Mouse (Mus musculus): ENCODE measurements at regions not wholly inside any gene's neighbourhood (a gene's known extent, or its start where the extent isn't known, plus 50 kb on each side); places are given as distances from the start of the nearest gene placed in this dataset.

DNA sequence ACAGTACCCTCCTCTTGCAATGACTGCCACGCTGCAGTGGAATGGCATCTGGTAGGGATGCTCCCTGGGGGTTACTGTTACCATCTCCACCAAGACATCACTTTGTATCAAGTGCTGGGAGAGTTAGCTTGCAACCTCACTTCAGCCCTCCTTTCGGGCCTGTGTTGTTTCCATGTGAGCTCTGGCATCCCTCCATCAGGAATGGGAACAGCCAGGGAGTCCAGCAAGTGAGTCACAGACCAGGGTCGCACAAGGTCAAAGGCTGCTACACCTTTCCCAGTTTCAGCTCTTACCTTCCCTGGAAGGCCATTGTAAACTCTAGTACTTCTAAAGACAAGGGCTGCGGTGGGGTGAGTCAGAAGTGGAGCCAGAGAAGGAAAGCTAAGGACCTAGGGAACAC, 302.3 kb upstream of the Klf3 start:
- no peak for DNase-seq

DNA sequence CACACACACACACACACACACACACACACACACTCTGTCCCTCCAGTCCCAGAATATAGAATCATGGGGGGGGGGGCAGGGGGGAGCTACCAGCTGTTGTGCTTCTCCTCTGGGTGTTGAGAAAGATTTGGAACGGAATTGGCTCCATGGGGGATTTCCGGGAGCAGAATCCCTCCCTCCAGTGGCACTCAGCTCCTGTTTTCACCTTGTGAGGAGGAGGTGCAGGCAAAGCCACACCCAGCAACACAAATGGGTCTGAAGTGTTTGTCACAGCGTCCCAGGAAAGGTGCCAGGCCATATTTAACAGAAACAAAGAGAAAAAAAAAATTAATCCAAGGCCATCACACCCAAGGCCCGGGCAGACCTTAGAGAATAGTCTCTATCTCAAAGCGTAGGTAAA, 301.4 kb upstream of the Klf3 start:
- DNase-seq, result no peak

DNA sequence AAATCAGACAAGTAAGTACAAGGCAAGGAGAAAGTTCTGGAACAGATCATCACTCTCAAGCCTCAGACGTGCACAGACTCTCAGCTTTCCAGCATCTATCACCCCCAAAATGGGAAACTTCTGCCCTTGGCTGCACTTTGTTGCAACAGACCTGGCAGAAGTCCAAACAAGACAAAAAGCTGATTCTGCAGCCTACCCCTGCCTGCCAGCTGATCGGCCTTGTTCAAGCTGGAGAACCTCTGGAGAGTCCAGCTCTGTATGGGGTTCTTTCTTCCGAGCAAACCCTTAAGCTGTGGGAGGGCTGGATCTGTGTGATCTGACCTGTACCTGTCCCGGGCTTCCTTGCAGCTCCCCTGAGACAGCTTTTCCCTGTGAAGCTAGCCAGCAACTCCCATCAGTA, 299.7 kb upstream of the Klf3 start:
- peak; percentile 65 for DNase-seq

DNA sequence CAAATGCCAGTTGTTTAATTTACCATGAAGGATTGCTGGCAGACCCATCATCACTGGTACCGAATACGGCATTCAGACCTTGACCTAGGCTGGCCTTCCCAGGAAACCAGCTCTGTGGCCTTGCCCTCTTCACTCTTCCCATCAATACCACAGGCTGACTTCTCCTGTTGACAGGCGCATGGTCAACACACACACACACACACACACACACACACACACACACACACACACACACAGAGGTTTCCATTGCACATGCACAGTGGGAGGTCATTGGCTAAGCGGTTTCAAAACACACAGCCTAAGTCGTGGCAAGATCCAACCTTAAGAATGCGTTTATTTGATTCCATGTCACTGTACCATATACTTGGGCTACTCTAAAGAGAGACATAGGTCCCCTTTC, 298.7 kb upstream of the Klf3 start:
- DNase-seq, result no peak

DNA sequence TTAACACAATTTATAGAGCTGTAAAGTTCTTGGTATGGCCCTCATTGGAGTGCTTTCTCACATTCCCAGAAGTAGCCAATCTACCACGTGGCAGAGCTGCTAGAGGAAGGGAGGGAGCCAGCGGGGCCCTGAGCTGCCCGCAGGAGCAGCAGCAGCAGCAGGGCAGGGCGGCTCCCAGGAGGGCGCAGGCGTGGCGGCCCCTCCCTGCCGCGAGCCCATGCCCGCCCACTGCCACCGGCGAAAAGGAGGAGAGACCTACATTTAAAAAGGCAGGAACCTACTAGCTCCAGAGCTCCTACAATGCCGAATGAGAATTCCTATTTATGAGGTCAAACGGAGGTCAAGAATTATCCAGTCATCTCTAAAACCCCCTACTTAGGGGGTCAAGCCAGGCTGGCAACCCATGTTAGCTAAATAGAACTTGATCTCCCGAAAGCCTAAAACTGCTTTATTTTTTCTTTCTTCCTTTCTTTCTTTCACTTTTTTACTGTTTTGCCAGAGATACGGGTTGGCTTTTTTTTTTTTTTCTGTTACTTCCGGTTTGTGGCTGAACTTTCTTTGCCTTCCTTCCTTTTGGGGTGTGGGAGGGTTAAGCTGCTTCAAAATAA, 297.9 kb upstream of the Klf3 start:
- DNase-seq, result peak; percentile 73

DNA sequence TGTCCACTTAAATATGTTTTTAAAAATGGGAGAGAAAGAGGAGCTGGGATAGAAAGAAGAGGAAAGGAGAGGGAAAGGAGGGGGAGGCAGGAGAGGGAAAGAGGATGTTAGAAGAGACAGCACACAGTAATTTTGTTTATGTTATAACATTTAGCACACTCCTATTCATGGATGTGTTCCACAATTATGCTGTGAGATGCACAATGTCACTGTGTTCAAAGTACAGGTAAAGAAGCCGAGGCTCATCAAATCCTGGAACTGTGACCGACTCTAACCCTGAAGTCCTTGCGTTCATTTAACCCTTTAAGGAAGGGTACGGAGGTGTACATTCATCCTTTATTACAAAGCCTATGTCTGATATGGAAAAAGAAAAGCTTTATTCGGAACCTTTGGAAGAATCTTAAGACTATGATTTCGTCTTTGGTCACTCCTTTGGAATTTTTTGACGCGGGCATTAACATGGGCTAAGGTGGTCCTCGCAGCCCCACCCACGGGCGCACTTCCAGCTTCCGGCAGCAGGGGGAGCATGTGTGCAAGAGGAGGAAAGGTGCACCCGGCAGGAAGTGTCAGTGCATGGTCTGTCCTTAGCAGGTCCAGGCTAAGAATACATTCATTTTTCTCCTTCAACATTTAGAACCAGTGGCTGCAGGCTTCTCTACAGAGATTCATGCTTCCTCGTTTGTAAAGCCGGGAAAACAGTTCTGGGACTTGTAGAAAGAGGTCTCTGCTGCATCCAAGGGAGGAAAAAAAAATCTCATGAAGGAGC, 297.2 kb upstream of the Klf3 start:
- DNase-seq, result peak; percentile 93

DNA sequence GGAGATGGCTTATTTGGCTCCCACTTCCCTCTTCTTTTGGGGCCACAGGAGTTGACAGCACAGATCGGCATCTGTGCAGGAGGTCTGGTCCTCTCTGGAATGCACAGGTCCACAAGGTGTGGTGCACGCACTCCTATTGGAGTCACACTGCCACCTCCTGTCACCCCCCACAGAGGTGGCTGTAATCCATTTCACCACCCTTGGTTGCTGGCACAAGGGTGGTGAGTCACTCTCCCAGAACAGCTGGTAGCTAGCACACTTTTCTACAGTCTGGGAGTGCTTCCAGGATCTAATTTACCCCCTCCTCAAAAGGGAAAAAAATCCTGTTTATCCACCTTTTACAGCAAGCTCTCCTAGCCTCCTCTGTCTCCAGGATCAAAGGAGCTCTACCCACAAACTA, 294.6 kb upstream of the Klf3 start:
- no peak for DNase-seq

DNA sequence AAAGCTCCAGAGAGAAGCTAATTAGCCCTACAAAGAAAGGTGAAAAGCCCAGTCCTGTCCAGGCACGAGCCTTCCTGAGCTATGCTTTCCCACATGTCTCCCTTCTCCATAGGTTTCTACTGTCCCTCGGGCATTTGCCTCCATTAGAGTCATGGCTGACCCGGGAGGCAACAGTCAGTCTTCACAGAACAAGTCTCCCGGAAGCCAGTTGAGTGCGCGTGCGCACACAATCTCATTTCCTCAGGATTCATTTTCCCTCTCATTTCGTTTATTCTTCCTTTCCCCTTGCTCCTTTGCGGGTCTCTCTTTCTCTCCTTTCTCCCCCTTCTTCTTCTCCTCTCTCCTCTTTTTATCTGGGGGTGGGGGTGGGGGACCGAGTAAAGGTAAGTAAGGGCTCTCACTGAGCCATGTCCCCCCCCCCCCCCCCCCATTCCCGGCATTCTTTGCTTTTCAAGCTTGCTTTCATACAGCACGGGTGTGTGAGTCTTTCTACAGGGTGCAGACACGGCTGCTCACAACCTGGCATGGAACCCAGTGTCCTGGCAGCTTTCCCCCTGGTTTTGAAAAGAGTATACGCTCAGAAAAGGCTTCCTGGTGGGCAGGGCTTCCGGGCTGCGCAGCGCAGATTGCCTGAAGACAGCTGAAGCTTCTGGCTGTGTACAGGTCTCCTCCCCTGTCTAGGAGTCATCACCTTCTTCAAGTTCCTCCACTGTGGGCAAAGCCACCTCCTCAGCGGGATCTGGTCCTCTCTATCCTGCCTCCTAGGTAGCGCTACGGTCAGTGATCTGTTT, 289.8 kb upstream of the Klf3 start:
- peak; percentile 43 for DNase-seq

DNA sequence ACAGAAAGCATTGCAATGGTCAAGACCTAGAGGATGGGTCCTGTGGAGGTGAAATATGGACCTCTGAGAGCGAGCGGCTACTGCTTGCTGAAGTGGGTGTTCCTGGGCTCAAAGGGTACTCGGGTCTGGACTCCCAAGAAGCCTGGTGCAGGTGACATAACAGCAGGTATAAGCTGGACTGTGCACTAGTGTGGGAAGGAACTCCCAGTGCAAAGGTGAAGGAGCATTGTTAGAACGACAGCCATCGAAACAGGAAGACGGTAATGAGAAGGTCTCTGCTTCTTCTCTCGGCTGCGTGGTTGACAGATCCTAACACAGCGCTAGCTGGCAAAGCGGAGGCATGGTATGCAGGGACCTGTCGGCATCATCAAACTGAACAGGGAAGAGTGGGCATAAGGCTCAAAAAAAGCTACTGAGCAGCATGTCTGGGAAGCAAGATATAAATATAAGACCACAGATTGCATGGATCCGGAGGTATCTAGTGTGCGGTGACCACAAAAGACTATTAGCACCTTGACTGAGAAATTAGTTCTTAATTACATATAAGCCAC, 287.0 kb upstream of the Klf3 start:
- no peak for DNase-seq

DNA sequence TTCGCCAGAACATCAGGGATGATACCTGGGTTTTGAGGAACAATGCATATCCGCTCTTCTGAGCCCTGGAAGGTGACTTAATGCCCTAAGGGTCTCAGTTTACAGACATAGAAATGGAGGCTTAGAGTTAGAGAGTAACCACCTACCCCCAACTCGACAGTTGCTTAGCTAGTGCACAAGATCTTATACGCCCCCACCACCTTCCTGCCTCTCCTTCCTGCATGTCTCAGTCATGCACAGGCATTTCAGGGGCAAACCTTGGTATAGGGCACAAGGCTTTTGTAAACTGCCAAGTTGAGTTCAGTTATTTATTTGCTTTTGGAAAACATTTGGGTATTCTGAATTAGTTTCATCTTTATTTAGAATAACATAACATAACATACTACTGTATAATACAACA, 285.9 kb upstream of the Klf3 start:
- DNase-seq, result no peak

DNA sequence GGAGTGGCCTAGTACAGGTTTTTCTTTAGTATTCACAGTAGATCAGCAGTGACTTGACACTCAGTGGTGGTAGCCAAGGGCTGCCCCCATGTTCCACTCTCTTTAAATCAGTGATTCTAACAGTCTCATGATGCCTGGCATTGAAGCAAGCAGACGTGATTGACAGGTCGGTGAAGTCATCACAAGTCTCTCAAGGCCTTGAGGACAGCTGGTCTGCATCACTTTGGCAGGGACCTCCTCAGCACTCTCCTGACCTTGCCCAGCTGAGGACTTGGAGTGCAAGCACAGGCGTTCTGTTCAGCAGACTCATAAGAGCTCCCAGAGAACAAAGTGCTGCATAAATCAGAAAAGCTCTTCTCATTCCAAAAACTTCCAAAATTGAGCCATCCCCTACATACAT, 285.4 kb upstream of the Klf3 start:
- peak; percentile 62 for DNase-seq

DNA sequence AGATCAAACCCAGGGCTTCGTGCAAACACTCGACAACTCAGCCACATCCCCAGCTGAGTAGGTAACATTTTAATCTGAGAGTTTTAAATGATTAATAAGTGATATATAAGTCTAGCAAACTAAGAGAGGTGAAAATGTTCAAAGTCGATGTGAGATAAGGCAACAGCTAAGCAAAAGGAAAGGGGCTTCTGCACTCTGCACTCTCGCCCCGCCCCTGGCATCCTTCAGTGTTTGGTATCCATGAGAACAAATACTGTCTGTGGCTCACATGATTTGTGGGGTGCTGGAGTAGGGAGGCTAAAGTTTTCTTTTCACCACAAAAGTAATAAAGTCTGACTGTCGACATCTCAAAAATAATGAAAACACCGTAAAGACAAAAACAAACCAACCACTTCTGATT, 284.2 kb upstream of the Klf3 start:
- no peak for DNase-seq

DNA sequence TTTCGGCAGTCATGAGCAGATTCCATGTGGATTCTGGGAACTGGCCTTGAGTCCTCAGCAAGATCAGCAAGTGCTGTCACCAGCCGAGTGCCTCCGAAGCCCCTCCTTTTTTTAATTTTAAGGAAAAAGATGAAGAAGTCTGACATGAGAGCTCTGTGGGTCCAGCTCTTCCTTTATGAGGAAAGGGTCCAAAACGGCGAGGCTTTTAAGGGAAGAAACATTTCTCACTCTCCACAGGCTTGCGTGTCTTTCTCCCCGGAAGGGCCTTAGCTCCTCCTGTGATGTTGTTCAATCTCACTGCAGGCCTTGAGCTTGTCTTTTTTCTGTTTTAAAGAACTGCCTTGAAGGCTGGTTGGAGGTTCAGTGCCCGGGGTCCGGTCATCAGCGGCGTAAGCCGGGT, 283.5 kb upstream of the Klf3 start:
- DNase-seq, result no peak

DNA sequence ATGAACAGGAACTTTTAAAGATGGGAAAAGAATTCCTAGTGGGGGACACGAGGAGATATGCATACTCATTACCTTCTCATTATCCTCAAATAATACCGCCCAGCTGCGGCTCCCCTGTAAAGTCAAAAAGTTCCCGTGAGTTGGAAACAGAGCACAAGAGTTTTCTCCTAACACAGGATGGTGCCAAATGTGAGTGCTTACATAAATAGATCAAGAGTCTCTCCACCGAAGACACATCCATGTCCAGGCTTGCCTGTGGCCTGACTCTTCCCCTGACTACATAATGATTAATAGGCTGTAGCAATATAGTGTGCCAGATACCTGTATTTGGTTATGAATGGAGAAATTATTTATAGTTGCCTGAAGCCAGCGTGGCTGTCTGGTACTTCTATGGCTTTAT, 281.8 kb upstream of the Klf3 start:
- DNase-seq, result no peak

DNA sequence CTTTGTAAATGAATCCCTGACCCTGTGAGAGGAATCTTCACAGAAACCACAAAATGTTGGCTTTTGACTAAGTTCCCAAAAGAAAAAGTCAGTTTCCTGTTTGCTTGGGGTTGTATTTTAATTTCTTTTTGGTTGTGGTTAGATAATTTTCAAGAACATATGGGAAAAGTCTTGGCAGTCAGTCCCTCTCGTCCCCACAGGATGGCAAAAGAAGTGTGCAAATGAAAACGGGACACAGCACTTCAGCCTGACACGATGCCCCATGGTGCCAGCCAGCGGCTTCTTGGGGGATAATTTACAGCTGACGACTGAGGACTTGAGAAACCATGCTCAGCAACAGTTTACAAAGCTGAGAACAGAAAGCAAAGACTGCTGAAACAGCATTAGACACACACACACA, 281.2 kb upstream of the Klf3 start:
- DNase-seq, result no peak

DNA sequence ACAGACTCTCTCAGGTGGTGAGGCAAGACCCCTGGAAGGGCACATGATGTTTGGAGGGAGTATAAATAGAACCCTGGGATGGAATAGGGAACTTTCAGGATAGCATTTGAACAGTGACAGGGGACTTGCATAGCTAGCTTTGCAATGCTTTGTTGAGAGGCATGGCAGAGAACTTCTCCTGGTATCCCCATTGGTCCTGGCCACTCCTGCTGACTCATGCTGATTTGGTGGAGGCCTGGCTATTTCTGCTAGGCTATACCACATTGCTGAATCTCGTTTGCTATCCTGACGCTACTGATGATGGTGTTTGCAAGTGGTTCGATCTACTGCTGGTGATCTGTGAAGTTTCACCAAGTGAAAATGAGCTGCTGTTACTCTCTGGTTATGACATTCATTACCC, 276.7 kb upstream of the Klf3 start:
- no peak for DNase-seq

DNA sequence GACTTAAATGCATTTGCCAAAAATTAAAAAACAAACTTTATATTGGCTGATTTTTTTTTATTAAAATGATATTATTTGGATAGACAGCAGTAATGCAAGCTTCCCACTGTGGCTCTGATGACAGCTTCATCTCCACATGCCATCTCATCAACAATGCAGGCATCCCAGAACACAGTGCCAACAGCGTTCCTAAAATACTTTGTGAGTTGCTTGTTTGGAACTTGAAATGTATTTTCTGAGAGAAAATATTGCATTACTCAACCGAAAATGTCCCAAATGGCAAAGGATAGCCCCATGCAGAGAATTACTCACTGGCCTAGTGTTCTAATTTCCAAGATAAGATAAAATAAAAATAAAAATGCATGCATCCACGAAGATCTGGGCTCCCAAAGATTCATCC, 275.2 kb upstream of the Klf3 start:
- no peak for DNase-seq

DNA sequence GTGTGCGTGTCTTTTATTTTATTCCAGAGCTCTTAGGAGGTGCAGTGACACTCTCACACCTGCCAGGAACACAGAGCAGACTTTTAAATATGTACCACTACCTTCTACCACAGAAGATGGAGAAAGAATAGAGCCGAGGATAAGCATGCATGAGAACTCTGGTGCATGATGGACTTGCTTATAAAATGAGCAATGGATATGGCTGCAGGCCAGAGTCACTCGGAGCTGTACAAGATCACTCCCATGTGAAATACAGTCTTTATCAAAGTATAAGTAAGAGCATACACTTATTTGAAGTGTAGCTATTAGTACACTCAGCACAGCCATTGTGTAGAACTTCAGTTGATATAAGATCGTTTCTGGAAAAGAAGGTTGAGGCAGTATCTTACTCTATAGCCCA, 268.8 kb upstream of the Klf3 start:
- no peak for DNase-seq

DNA sequence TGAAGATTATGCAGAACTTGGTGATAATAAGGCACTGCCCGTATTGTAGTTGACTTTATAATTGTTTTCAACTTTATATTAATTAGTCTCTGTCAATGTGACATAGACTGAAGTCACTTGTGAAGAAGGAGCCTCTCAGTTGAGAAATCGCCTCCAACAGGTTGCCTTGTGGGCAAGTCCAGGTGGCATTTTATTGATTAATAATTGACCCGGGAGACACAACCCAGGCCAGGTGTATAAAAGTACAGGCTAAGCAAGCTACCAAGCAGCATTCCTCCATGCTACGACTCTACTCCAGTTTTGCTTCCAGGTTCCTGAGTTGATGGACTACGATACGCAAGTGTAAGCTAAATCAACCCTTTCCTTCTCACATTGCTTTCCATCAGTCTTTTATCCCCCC, 268.2 kb upstream of the Klf3 start:
- DNase-seq, result no peak

DNA sequence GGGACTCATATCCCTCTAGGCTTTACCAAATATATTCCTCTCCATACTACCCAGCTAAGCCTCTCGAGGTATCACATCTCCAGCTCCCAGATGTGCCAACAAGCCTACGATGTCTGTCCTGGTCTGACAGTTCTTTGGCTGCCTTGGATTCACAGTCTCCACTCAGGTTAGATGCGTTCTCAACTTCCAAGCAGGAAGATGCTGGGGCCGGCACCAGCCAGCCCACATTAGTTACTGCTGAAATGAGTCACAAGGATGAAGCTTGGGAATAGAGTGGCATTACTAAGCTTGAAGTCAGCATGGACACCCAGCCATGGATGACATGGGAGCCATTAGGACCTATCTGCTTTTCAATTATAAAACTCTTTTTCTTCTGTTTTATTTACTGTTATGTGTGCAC, 267.6 kb upstream of the Klf3 start:
- no peak for DNase-seq

DNA sequence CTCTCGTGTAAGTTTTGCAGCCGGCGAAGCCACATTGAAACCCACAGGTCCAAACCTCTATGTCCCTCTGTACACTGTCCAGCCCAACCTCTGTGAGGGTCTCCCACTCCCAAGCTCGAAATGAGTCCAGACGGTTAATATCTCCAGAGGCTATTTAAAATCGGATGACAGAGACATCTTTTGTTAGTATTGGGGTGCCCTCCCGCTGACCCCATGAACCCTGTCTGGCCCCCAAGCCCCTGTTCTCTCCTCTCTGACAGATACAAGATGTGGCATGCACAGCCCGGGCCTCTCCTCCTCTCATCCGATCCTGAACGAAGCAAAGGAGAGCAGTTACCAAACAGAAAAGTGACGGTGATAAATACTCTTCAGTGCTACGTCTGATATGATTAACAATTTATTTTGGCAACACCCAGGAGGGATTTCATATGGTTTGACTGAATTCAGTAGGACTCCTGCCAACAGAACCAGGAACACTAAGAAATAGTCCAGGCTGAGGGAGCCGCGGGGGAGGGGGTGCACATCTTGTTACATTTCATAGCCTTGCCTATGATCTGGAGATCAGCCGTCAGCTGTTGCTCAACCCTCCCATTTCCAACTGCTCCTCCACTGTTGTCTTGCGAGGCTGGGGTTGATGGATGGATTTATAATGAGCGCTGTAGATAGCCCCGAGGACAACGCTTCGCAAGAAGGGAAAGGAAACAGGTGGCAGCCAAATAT, 266.6 kb upstream of the Klf3 start:
- DNase-seq, result peak; percentile 69

DNA sequence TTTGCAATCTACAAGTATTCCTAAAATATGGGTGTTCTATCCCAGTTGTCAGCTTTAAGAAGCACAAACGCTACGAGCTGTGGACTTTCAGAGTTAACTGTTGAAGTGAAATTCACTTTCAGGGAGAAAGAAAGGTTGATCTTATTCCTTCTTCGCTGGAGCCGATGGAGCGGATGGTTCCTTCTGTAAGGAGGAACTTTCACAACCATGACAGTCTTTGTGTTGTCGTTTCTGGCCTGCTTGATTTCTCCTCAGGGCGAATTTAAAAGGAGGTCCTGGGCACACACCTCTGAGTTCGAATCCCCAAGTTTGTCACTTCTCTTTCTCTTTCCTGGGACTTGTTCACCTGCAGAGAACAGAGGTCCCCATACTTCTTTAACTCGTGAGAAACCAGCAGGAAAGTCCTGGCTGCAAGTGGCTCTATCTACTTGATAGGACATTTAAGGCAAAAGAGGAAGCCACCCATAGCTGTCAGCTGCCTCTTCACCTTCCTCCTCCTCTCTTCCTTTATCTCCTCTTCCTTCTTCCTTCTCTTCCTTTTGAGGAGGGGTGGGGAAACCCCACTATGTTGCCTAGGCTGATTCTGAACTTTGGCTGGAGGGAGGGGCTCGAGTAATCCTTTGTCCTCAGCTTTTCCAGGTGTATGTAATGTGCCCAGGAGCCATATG, 265.9 kb upstream of the Klf3 start:
- no peak for DNase-seq

DNA sequence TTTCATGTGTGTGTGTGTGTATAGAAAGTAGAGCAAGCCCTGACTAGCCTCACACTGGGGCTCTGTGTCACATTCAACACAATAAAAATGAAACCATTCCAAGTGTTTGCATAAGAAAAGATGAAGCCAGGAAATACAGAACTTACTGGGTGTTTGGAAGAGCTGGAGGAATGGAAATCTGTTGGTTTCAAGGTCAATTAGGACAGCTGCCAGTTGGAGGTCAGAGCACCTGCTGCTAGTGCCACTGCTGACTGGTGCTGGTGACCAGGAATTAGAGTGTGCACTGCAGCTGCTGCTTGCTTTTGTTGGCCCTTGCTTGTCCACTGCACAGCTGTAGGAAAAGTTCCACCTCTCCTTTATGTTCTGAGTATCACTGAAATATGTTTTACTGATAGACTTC, 261.4 kb upstream of the Klf3 start:
- DNase-seq, result no peak

All from lung, postnatal 14 days (tissue).